Mouse (Mus musculus): ENCODE results near the gene Setd3.

Setd3 gene

GRCm38 (mm10) chr12:108069504-108069903 is 109.6 kb downstream of the Setd3 start:
- DNase-seq, result peak; percentile 48

- DNase-seq, result no peak
Observed at GRCm38 (mm10) chr12:108067811-108068375, 111.2 kb downstream of the Setd3 start.

GRCm38 (mm10) chr12:108067231-108067630 is 111.9 kb downstream of the Setd3 start:
- no peak for DNase-seq

GRCm38 (mm10) chr12:108064396-108064998 is 114.6 kb downstream of the Setd3 start:
- peak; percentile 58 for DNase-seq

GRCm38 (mm10) chr12:108063986-108064385 is 115.1 kb downstream of the Setd3 start:
- peak; percentile 35 for DNase-seq

- no peak for DNase-seq
Observed at GRCm38 (mm10) chr12:108062137-108062536, 117.0 kb downstream of the Setd3 start.

- DNase-seq, result no peak
Observed at GRCm38 (mm10) chr12:108061661-108062060, 117.5 kb downstream of the Setd3 start.
